Mouse (Mus musculus): Measurements from ENCODE around the gene Acvr1c. TPM values are rescaled to one million over a fixed set of nuclear protein-coding genes. Genes with fewer than 3 reads are reported as not detected.

Gene Acvr1c
- 0.48 TPM for polyA plus RNA-seq (2014; fragmentation: Illumina TruSeq; extraction: RNeasy Lipid Tissue Mini Kit (QIAGEN cat#74804); ENCODE audit: low read depth, low replicate concordance)

GRCm38 (mm10) chr2:58357414-58358131, at the start of gene Acvr1c:
Acvr1c (minus strand) TSS chr2:58357895.

Other genes with a start within 250 kb of the Acvr1c start
- 8.7 TPM for gene Cytip, start 162.4 kb downstream of the Acvr1c start, polyA plus RNA-seq (2014; fragmentation: Illumina TruSeq; extraction: RNeasy Lipid Tissue Mini Kit (QIAGEN cat#74804); ENCODE audit: low read depth, low replicate concordance)
- gene Gm17409, start 112.2 kb upstream of the Acvr1c start, polyA plus RNA-seq (2014; fragmentation: Illumina TruSeq; extraction: RNeasy Lipid Tissue Mini Kit (QIAGEN cat#74804); ENCODE audit: low read depth, low replicate concordance) = 0.38 TPM
- 3.2 TPM for gene Acvr1, start 209.3 kb upstream of the Acvr1c start, polyA plus RNA-seq (2014; fragmentation: Illumina TruSeq; extraction: RNeasy Lipid Tissue Mini Kit (QIAGEN cat#74804); ENCODE audit: low read depth, low replicate concordance)
- 3.7 TPM for gene Upp2, start 209.4 kb upstream of the Acvr1c start, polyA plus RNA-seq (2014; fragmentation: Illumina TruSeq; extraction: RNeasy Lipid Tissue Mini Kit (QIAGEN cat#74804); ENCODE audit: low read depth, low replicate concordance)

All from testis, adult 10 weeks (tissue).